Mouse (Mus musculus) small intestine, adult 2 months (tissue): ENCODE results near the gene Pak7. TPM values are rescaled to one million over a fixed set of nuclear protein-coding genes. Genes with fewer than 3 reads are reported as not detected.

Source experiments
- H3K27ac ChIP-seq: fragments of 200-500 bp; 2 replicates; pipeline ENCODE4 v1.5.1; 2012; ENCODE audit warnings: low read depth, low read length, control low read depth, inconsistent platforms; ENCODE audit not compliant: insufficient read depth
- H3K27me3 ChIP-seq: fragments of 200-500 bp; 2 replicates; pipeline ENCODE4 v1.6.1; 2012; ENCODE audit warnings: mild to moderate bottlenecking, moderate library complexity, low read length, inconsistent platforms; ENCODE audit not compliant: control insufficient read depth, insufficient read depth
- H3K36me3 ChIP-seq: fragments of 200-500 bp; 2 replicates; pipeline ENCODE4 v1.6.1; 2012; ENCODE audit warnings: mild to moderate bottlenecking, low read length, control low read depth, inconsistent platforms; ENCODE audit not compliant: control insufficient read depth, insufficient read depth
- H3K4me1 ChIP-seq: fragments of 200-500 bp; 2 replicates; pipeline ENCODE4 v1.6.1; 2012; ENCODE audit warnings: low read length, inconsistent platforms, mixed read lengths; ENCODE audit not compliant: control insufficient read depth, insufficient read depth, insufficient read length
- H3K4me3 ChIP-seq: fragments of 200-500 bp; 2 replicates; pipeline ENCODE4 v1.5.1; 2012; ENCODE audit warnings: low read depth, mild to moderate bottlenecking, control low read depth, inconsistent platforms, low read length, moderate library complexity
- CTCF ChIP-seq: fragments of 200-500 bp; IDR thresholded peaks from 2 replicates; pipeline ENCODE4 v1.5.1; 2012; ENCODE audit warnings: low read depth, mild to moderate bottlenecking, control low read depth, inconsistent platforms, low read length, moderate library complexity, mixed read lengths; ENCODE audit not compliant: insufficient replicate concordance, insufficient read length; ENCODE audit errors: extremely low read depth
- POLR2A ChIP-seq: fragments of 200-500 bp; IDR thresholded peaks from 2 replicates; pipeline ENCODE4 v1.6.1; 2012; ENCODE audit warnings: low read depth, mild to moderate bottlenecking, control low read depth, inconsistent platforms, low read length, moderate library complexity
- WGBS: fragments of 180-500 bp; shearing (Covaris S2); methylation state at CpG from one replicate; pipeline ENCODE4 v1.1.7; 2018; 5-methylcytosine and 5-hydroxymethylcytosine counted together
- polyA plus RNA-seq: library from polyadenylated mRNA; depleted of rRNA; stranded (reverse); fragments of >200 nt; gene quantifications from 2 replicates; pipeline ENCODE4 v1.2.3, GENCODE M21; 2012

The Pak7 gene
- polyA plus RNA-seq, 1 experiment, result not detected

DNA sequence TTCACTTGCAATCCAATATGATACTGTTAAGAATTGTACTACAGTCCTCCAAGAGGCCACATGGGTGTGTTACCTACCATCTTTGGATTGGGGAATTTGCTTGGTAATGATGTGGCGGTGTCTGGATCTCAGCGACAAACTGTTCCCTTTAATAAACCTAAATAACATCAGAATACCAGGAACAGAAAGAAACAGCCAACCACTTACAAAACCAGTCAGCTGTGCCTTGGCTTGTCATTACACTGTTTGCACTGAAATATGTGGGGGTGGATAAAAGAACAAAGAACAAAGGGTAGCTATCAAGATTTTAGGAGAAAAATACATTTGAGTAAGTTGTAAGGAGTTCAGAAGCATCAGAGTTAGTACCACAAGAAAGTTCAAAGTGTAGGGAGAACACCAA is 269.8 kb downstream of the Pak7 start:
- WGBS, result 90% methylated on average over 2 of the region's 2 CpGs
- Histone ChIP-seq H3K36me3 (no peaks in the 10 kb centered on the region), H3K4me1 (no peaks in the 10 kb centered on the region), H3K27me3 (no peaks in the 10 kb centered on the region), H3K4me3 (no peak overlapping the region), H3K27ac (no peak overlapping the region)
- TF ChIP-seq POLR2A, result no peak
- no peak for TF ChIP-seq CTCF

DNA sequence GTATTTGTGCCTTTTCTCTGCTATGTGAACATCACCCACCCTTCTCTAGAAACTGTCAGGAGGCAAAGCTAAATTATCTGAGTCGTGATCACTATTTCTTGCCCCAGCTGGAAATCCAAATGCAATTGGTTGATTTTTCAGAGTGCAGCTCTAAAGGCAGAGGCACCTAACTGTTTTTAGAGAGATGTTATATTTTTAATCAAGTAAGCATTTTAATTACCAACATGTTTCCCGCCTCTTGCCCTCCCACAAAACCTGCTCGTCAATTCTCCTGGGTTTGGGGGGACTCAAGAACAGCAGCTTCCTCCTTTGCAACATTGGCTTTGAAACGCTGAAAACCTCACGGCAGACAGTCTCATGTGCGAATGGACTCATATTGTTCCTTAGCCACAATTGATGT is 274.4 kb downstream of the Pak7 start:
- Histone ChIP-seq H3K36me3 (no peaks in the 10 kb centered on the region), H3K4me1 (no peaks in the 10 kb centered on the region), H3K27me3 (no peaks in the 10 kb centered on the region), H3K27ac (no peak overlapping the region), H3K4me3 (no peak overlapping the region)
- WGBS, result 80% methylated on average over 6 of the region's 6 CpGs
- TF ChIP-seq POLR2A (no peak), CTCF (no peak)

DNA sequence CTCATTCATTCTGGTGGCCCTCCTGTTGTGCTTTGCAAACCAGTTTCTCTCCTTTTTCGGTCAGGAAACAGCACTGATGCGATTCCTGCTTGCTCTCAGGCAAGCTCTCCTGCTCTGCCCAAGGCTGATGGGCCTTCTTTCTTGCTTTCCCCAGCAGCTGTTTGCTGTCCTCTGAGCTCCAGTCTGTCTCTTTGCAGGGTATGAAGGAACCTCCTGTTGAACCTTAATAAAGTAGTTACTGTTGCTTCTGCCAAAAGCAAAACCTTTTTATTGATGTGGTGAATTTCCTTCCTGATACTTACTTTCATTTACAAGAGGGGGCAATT is 278.8 kb downstream of the Pak7 start:
- H3K4me3 ChIP-seq, result no peak overlapping the region
- H3K4me1 ChIP-seq, result no peaks in the 10 kb centered on the region
- H3K36me3 ChIP-seq, result no peaks in the 10 kb centered on the region
- TF ChIP-seq POLR2A (no peak), CTCF (no peak)
- WGBS, result 21% methylated on average over 2 of the region's 2 CpGs
- no peak overlapping the region for H3K27ac ChIP-seq
- H3K27me3 ChIP-seq, result no peaks in the 10 kb centered on the region

DNA sequence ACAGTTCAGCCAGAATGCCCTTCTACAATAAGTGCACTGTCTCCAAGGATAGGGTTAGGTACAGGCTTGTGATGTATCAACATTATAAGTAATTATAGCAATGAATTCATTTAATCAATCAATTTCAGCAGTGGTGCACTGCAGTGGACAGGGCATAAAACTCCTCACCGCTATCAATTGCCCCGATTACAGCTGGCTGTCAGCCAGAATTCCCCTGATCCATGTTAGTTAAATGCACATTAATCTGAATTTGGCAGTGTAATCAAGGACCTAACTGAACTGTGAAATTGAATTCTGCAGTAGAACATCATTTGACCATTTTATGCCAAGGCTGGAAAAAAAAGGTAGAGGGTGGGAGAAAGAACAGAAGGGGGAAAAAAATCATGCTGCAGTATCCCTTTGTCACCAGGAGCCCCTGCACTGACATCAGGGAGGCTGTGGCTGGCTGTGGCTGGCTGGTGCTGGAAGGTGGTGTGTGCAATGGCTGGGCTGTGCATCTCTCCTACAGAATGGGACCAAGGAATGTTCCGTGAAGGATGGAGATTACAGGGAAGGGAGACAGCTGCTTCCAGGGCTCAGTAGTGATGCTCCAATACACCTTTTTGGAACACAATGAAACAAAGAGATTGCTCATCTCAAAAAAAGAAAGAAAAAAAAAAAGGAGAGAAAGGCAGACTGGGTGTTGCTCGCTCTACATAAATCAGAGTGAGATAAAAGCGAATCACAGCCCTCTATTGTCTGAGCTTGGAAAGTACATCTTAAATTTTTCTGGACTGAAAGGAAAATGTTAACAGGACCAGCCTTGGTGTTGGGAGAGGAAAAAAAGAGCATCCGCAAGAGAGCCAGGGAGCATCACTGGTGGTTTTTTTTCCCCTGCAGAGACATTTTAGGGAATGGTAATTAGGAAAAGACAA is 279.4 kb downstream of the Pak7 start:
- H3K27me3 ChIP-seq, result no peaks in the 10 kb centered on the region
- TF ChIP-seq CTCF, result no peak
- H3K36me3 ChIP-seq, result no peaks in the 10 kb centered on the region
- H3K27ac ChIP-seq, result no peak overlapping the region
- no peaks in the 10 kb centered on the region for H3K4me1 ChIP-seq
- WGBS, result 44% methylated on average over 6 of the region's 6 CpGs
- no peak overlapping the region for H3K4me3 ChIP-seq

DNA sequence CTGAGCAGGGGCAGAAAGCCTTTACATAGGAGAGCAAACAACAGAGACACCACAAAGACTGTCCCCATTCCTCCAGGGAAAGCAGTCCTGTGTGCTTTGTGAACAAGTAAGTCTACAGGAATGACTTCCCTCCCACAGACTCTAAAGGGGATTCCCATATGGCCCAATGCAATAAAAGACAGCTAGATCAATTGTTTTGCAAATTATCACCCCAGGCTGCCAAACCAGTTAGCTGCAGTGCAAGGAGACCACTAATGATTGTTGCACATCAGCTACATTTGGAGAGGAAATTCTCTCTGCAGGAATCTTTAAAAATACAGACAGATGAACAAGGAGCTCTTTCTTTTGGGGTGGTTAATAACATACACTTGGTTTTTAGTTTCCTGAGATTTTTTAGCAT is 280.2 kb downstream of the Pak7 start:
- H3K27me3 ChIP-seq, result no peaks in the 10 kb centered on the region
- no peak overlapping the region for H3K4me3 ChIP-seq
- no peaks in the 10 kb centered on the region for H3K4me1 ChIP-seq
- H3K36me3 ChIP-seq, result no peaks in the 10 kb centered on the region
- TF ChIP-seq POLR2A (no peak), CTCF (no peak)
- no peak overlapping the region for H3K27ac ChIP-seq

DNA sequence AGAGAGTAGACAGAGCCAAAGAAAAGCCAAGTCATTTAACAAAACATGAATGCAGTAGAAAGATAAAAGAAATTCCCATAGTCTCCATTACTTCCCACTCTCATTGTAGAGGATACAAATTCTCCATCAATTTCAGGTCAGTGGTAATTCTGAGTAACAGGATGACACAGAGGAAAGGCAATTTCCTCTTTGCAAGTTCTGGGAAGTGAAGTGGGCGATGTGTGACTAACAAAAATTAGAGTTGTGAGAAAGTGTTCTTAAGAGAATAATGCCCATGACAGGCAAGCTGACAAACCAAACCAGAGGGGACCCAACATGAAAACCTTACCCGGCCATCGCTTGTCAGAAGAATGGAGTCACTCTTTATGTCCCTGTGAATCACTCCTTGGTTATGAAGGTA is 290.6 kb downstream of the Pak7 start:
- Histone ChIP-seq H3K4me1 (no peaks in the 10 kb centered on the region), H3K4me3 (no peak overlapping the region), H3K27ac (no peak overlapping the region), H3K27me3 (no peaks in the 10 kb centered on the region), H3K36me3 (no peaks in the 10 kb centered on the region)
- TF ChIP-seq CTCF (no peak), POLR2A (no peak)
- WGBS, result 87% methylated on average over 3 of the region's 3 CpGs

DNA sequence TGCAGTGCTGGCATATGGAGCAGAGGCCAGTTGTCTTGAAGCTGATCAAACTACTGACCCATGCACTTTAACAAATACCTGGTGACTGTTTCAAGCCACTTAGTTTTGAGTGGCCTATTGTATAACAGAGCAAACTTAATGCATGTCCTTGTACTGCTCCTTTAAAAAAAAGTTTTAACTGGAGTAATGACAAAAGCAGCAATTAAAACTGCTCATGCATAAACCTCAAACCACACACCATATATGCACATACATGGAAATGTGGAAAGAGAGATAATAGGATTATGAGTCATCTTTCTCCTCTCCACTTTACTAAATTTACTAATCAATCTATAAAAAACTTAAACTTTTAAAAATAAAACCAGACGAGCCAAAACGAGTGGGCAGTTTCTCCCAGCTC is 291.8 kb downstream of the Pak7 start:
- H3K4me1 ChIP-seq, result no peaks in the 10 kb centered on the region
- TF ChIP-seq POLR2A (no peak), CTCF (no peak)
- no peaks in the 10 kb centered on the region for H3K36me3 ChIP-seq
- H3K4me3 ChIP-seq, result no peak overlapping the region
- H3K27me3 ChIP-seq, result no peaks in the 10 kb centered on the region
- no peak overlapping the region for H3K27ac ChIP-seq
- WGBS, result 34% methylated on average over 2 of the region's 2 CpGs
